ENCODE assay signal across 16 mouse cellular contexts in genomic region chr8:122618660-122619378, GRCm38 (mm10). TPM values are rescaled to one million over a fixed set of nuclear protein-coding genes. Genes with fewer than 3 reads are reported as not detected.
A peak's percentile ranks its signal among the peaks of the same experiment; 100 is the strongest.
DNase-seq lines count a peak whose midpoint lies in the region; ATAC-seq and TF ChIP-seq lines count a peak whose summit lies in the region.
"Had no signal": no experiment of that assay in that cellular context is flagged by ENCODE, and none has a peak within 500 bp of the region (broad histone marks: within the 10 kb centered on the region; RNA-seq: fewer than 3 reads in every experiment).

No protein-coding gene starts in this region.

- peak; percentile 86 for TF ChIP-seq EP300 in liver, postnatal 0 days (IDR thresholded peaks at IDR 0.05; ENCODE audit: low read depth)

- H3K36me3 ChIP-seq in hindbrain, embryonic 13.5 days, result peaks cover 17% of the 10 kb centered on the region
- H3K36me3 ChIP-seq in hindbrain, embryonic 12.5 days, result peaks cover 14% of the 10 kb centered on the region
- peaks cover 15% of the 10 kb centered on the region; the same call in 1 of the 2 replicates for H3K36me3 ChIP-seq in limb, embryonic 12.5 days
- H3K36me3 ChIP-seq in liver, postnatal 0 days (replicated peaks; ENCODE audit: insufficient read depth, low read length), result peaks cover 7% of the 10 kb centered on the region

- peaks cover 19% of the 10 kb centered on the region for H3K4me1 ChIP-seq in hindbrain, embryonic 13.5 days (replicated peaks)
- H3K4me1 ChIP-seq in hindbrain, embryonic 12.5 days, result peaks cover 15% of the 10 kb centered on the region
- peaks cover 32% of the 10 kb centered on the region for H3K4me1 ChIP-seq in limb, embryonic 12.5 days (replicated peaks)
- H3K4me1 ChIP-seq in liver, postnatal 0 days (ENCODE audit: insufficient read depth), result peaks cover 6% of the 10 kb centered on the region

- peak; percentile 63 for DNase-seq in c-Kit-negative CD71-positive TER-119-positive erythroid progenitor cells, embryonic 14.5 days (ENCODE audit: low read depth, low spot score)
- no peak for DNase-seq in liver, postnatal 0 days
- DNase-seq in frontal cortex, postnatal 14 days (ENCODE audit: low spot score in 2 of 2), result no peak
- no peak for DNase-seq in frontal cortex, postnatal 10 days (ENCODE audit: low spot score in 2 of 2)
- DNase-seq in heart, adult 9 months (ENCODE audit: low spot score in 2 of 2), result no peak
- DNase-seq: layer of hippocampus, adult 9-11 months had no signal

- H3K27me3 ChIP-seq in hindbrain, embryonic 13.5 days, result no peaks in the 10 kb centered on the region
- H3K27me3 ChIP-seq in hindbrain, embryonic 12.5 days, result no peaks in the 10 kb centered on the region
- no peaks in the 10 kb centered on the region for H3K27me3 ChIP-seq in limb, embryonic 12.5 days
- no peaks in the 10 kb centered on the region for H3K27me3 ChIP-seq in liver, postnatal 0 days (ENCODE audit: insufficient read depth, low read length)
- H3K27me3 ChIP-seq: embryonic facial prominence, embryonic 15.5 days; forebrain, embryonic 13.5 days had no signal

- H3K4me2 ChIP-seq in hindbrain, embryonic 13.5 days, result no peak overlapping the region
- no peak overlapping the region for H3K4me2 ChIP-seq in hindbrain, embryonic 12.5 days (replicated peaks)
- no peak overlapping the region for H3K4me2 ChIP-seq in limb, embryonic 12.5 days
- peak overlapping the region; percentile 33; the same call in 1 of the 2 replicates for H3K4me2 ChIP-seq in liver, postnatal 0 days (ENCODE audit: low read depth, low read length)
- H3K4me2 ChIP-seq: embryonic facial prominence, embryonic 15.5 days; forebrain, embryonic 13.5 days; heart, embryonic 12.5 days had no signal

- no peaks in the 10 kb centered on the region for H3K9me3 ChIP-seq in hindbrain, embryonic 13.5 days
- no peaks in the 10 kb centered on the region for H3K9me3 ChIP-seq in hindbrain, embryonic 12.5 days (replicated peaks)
- H3K9me3 ChIP-seq in limb, embryonic 12.5 days, result no peaks in the 10 kb centered on the region
- H3K9me3 ChIP-seq in liver, postnatal 0 days (ENCODE audit: low read length), result no peaks in the 10 kb centered on the region
- H3K9me3 ChIP-seq: embryonic facial prominence, embryonic 15.5 days; forebrain, embryonic 13.5 days; heart, embryonic 12.5 days; midbrain, embryonic 10.5 days had no signal

- WGBS in hindbrain, embryonic 13.5 days, result 72% methylated on average over 6 of the region's 6 CpGs
- WGBS in hindbrain, embryonic 12.5 days, result 76% methylated on average over 6 of the region's 6 CpGs
- 79% methylated on average over 6 of the region's 6 CpGs for WGBS in limb, embryonic 12.5 days
- 53% methylated on average over 6 of the region's 6 CpGs for WGBS in liver, postnatal 0 days (ENCODE audit: insufficient replicate concordance)

- no peak for TF ChIP-seq CTCF in liver, postnatal 0 days (IDR thresholded peaks at IDR 0.05; ENCODE audit: low read depth)

- ATAC-seq in hindbrain, embryonic 13.5 days (ENCODE audit: low FRiP score), result no peak
- ATAC-seq in hindbrain, embryonic 12.5 days (ENCODE audit: low FRiP score), result no peak
- ATAC-seq in limb, embryonic 12.5 days (ENCODE audit: insufficient number of reproducible peaks, insufficient read depth, low FRiP score, low TSS enrichment, low read depth), result no peak
- peak; percentile 92 for ATAC-seq in liver, postnatal 0 days

- peak overlapping the region; percentile 2 for H3K9ac ChIP-seq in hindbrain, embryonic 13.5 days
- no peak overlapping the region; the same call in 1 of the 2 replicates for H3K9ac ChIP-seq in hindbrain, embryonic 12.5 days
- no peak overlapping the region for H3K9ac ChIP-seq in limb, embryonic 12.5 days (replicated peaks)
- no peak overlapping the region; the same call in 1 of the 2 replicates for H3K9ac ChIP-seq in liver, postnatal 0 days (replicated peaks)
- H3K9ac ChIP-seq: embryonic facial prominence, embryonic 15.5 days; forebrain, embryonic 13.5 days; heart, embryonic 12.5 days had no signal

- H3K4me3 ChIP-seq in hindbrain, embryonic 13.5 days, result no peak overlapping the region
- no peak overlapping the region for H3K4me3 ChIP-seq in hindbrain, embryonic 12.5 days
- no peak overlapping the region for H3K4me3 ChIP-seq in limb, embryonic 12.5 days (replicated peaks)
- H3K4me3 ChIP-seq in liver, postnatal 0 days (ENCODE audit: low read depth, low read length), result no peak overlapping the region
- H3K4me3 ChIP-seq: embryonic facial prominence, embryonic 15.5 days; forebrain, embryonic 13.5 days; heart, embryonic 12.5 days; midbrain, embryonic 10.5 days; myocyte had no signal

- H3K27ac ChIP-seq in hindbrain, embryonic 13.5 days, result no peak overlapping the region
- H3K27ac ChIP-seq in hindbrain, embryonic 12.5 days, result no peak overlapping the region
- H3K27ac ChIP-seq in limb, embryonic 12.5 days, result 0 out of 2 replicates have a peak overlapping the region, but pooled peaks have one; percentile 59
- 0 out of 2 replicates have a peak overlapping the region, but pooled peaks have one; percentile 39 for H3K27ac ChIP-seq in liver, postnatal 0 days (ENCODE audit: low read depth)
- H3K27ac ChIP-seq: embryonic facial prominence, embryonic 15.5 days; forebrain, embryonic 13.5 days had no signal

RNA-seq across cellular contexts. Expression of gene Pabpn1l, which starts 3.7 kb away (rescaled TPM):
- not detected in 2 replicates for polyA plus RNA-seq in hindbrain, embryonic 13.5 days (2015; fragmentation: Nextera tagmentation; extraction: Ambion mirVana)
- not detected in 2 replicates for polyA plus RNA-seq in hindbrain, embryonic 12.5 days (2016; fragmentation: Nextera tagmentation; extraction: Ambion mirVana)
- not detected in 2 replicates for polyA plus RNA-seq in limb, embryonic 12.5 days (2016; fragmentation: Nextera tagmentation; extraction: Ambion mirVana)
- not detected in 2 replicates for polyA plus RNA-seq in liver, postnatal 0 days (2015; fragmentation: Nextera tagmentation; extraction: Ambion mirVana)
- polyA plus RNA-seq: forebrain, embryonic 13.5 days; heart, embryonic 12.5 days; liver, adult 2 months; midbrain, embryonic 10.5 days; stomach, embryonic 14.5 days had no signal

RNA-seq across cellular contexts. Expression of gene Trappc2l, which starts 7.4 kb away (rescaled TPM):
- polyA plus RNA-seq in hindbrain, embryonic 13.5 days (2015; fragmentation: Nextera tagmentation; extraction: Ambion mirVana), result 98.9 and 101 TPM in 2 replicates
- 48.2 and 52.6 TPM in 2 replicates for polyA plus RNA-seq in hindbrain, embryonic 12.5 days (2016; fragmentation: Nextera tagmentation; extraction: Ambion mirVana)
- 39.0 and 48.0 TPM in 2 replicates for polyA plus RNA-seq in limb, embryonic 12.5 days (2016; fragmentation: Nextera tagmentation; extraction: Ambion mirVana)
- polyA plus RNA-seq in liver, postnatal 0 days (2015; fragmentation: Nextera tagmentation; extraction: Ambion mirVana), result 29.3 and 30.7 TPM in 2 replicates

RNA-seq across cellular contexts. Expression of gene Galns, which starts 7.6 kb away (rescaled TPM):
- 5.4 and 6.1 TPM in 2 replicates for polyA plus RNA-seq in hindbrain, embryonic 13.5 days (2015; fragmentation: Nextera tagmentation; extraction: Ambion mirVana)
- polyA plus RNA-seq in hindbrain, embryonic 12.5 days (2016; fragmentation: Nextera tagmentation; extraction: Ambion mirVana), result 6.3 and 6.9 TPM in 2 replicates
- 5.9 and 8.4 TPM in 2 replicates for polyA plus RNA-seq in limb, embryonic 12.5 days (2016; fragmentation: Nextera tagmentation; extraction: Ambion mirVana)
- 6.8 and 6.9 TPM in 2 replicates for polyA plus RNA-seq in liver, postnatal 0 days (2015; fragmentation: Nextera tagmentation; extraction: Ambion mirVana)

RNA-seq across cellular contexts. Expression of gene Aprt, which starts 42.1 kb away (rescaled TPM):
- polyA plus RNA-seq in hindbrain, embryonic 13.5 days (2015; fragmentation: Nextera tagmentation; extraction: Ambion mirVana), result 153 and 157 TPM in 2 replicates
- 160 and 185 TPM in 2 replicates for polyA plus RNA-seq in hindbrain, embryonic 12.5 days (2016; fragmentation: Nextera tagmentation; extraction: Ambion mirVana)
- polyA plus RNA-seq in limb, embryonic 12.5 days (2016; fragmentation: Nextera tagmentation; extraction: Ambion mirVana), result 299 and 305 TPM in 2 replicates
- 223 and 249 TPM in 2 replicates for polyA plus RNA-seq in liver, postnatal 0 days (2015; fragmentation: Nextera tagmentation; extraction: Ambion mirVana)

RNA-seq across cellular contexts. Expression of gene Cdt1, which starts 51.0 kb away (rescaled TPM):
- 9.9 and 10.4 TPM in 2 replicates for polyA plus RNA-seq in hindbrain, embryonic 13.5 days (2015; fragmentation: Nextera tagmentation; extraction: Ambion mirVana)
- polyA plus RNA-seq in hindbrain, embryonic 12.5 days (2016; fragmentation: Nextera tagmentation; extraction: Ambion mirVana), result 22.7 and 23.9 TPM in 2 replicates
- polyA plus RNA-seq in limb, embryonic 12.5 days (2016; fragmentation: Nextera tagmentation; extraction: Ambion mirVana), result 52.3 and 52.7 TPM in 2 replicates
- 19.8 and 23.7 TPM in 2 replicates for polyA plus RNA-seq in liver, postnatal 0 days (2015; fragmentation: Nextera tagmentation; extraction: Ambion mirVana)

Comparison
In these comparisons a context has a peak if more than half of its experiments do, and no peak if none do; other contexts are left out.
1. H3K27ac ChIP-seq: peak in limb, embryonic 12.5 days (single experiment) and liver, postnatal 0 days (single experiment); none in hindbrain, embryonic 13.5 days (single experiment) and hindbrain, embryonic 12.5 days (single experiment).